Mouse (Mus musculus) olfactory bulb, adult 2 months (tissue): ENCODE measurements around the gene Dpp6.

Experiments used
- CTCF ChIP-seq: fragments of 200-500 bp; IDR thresholded peaks from 2 replicates; pipeline ENCODE4 v1.5.1; 2012; ENCODE audit warnings: low read depth, mild to moderate bottlenecking, low read length, moderate library complexity; ENCODE audit not compliant: insufficient read depth
- POLR2A ChIP-seq: fragments of 200-500 bp; IDR thresholded peaks from 2 replicates; pipeline ENCODE4 v1.6.1; 2012; ENCODE audit warnings: mild to moderate bottlenecking, low read depth, low read length, moderate library complexity; ENCODE audit not compliant: insufficient read depth

DNA sequence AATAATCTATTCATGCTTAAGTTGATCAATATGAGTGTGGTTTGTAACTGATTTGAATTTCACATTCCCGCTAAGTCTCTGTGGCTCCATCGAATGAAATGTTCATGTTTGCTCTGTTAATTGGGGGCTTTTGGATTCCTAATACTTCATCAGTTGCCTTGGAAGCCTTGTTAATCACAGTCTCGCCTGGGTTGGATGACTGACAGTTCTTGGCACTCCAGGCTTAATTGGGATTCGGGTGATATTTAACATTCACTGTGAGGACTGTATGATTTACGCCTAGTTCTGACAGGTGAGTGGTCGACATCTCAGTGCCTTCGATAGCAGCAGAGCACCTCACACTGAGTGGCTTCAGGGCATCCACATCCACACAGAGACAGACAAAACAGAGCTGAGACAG lies 90.1 kb downstream of the Dpp6 start:
- TF ChIP-seq CTCF, result no peak
- no peak for TF ChIP-seq POLR2A
